Mouse (Mus musculus): ENCODE measurements around the gene Psg16. TPM values are rescaled to one million over a fixed set of nuclear protein-coding genes. Genes with fewer than 3 reads are reported as not detected.
"Not testable (repeated sequence)": the region's sequence is repeated elsewhere in the genome, so short reads cannot be mapped to it uniquely, and the experiment has no call there.

The Psg16 gene
- polyA plus RNA-seq, 1 experiment, result not detected

DNA sequence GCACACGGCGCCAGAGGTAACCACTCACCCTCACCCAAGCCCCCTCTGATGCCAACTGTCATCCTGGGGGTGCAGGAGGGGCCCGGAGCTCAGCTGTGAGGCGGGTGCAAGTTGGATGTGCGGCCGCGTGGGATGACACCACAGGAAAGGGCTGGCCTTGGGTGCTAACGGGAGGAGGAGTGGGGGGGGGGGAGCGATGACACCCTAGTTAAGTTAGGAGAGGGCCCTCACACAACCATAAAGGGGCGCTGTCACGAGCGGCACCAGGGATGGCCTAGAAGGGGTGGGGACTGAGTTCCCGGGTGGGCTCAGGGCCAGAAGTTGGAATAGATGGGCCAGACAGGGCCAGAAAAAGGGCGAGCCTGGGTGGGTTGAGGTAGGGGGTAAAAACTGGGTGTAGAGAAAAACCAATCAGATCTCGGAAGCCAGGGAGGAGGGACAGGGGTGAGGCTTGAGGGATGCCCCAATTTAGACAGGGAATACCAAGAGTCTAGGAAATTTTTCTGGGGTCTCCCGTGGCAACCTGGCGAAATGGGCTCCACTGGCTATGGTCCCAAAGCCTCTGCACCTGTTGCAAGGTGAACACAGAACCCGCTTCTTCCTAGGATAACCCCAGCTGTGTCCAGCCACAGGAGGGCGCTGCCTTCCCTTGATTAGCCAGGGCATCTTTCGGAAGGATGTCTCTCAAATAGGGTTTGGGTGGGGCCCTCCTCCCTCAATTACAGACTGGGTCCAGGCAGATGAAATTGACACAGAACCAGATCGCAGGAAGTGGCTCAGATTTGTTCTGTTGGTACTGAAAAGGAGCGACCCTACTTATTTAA is 12.8 kb upstream of the Psg16 start:
- Histone ChIP-seq H3K36me3 (ENCODE audit: control insufficient read depth, insufficient read depth, low read length) (no peaks in the 10 kb centered on the region), H3K27ac (ENCODE audit: insufficient read depth, low read length) (peak overlapping the region; percentile 52; the same call in 1 of the 2 replicates), H3K4me3 (ENCODE audit: extremely low read depth, insufficient read depth, insufficient read length) (no peak overlapping the region), H3K4me1 (ENCODE audit: control insufficient read depth, insufficient read depth, insufficient read length) (peaks cover 37% of the 10 kb centered on the region), H3K27me3 (ENCODE audit: control insufficient read depth, insufficient read depth, low read length) (no peaks in the 10 kb centered on the region)
- TF ChIP-seq POLR2A (IDR thresholded peaks at IDR 0.05; ENCODE audit: low read depth, low read length) (no peak), CTCF (IDR thresholded peaks at IDR 0.05; ENCODE audit: extremely low read depth, insufficient read depth, insufficient read length, insufficient replicate concordance) (no peak)
- DNase-seq (ENCODE audit: low read depth in 1 of 2, low spot score in 2 of 2), result no peak
- 53% methylated on average over 21 of the region's 22 CpGs for WGBS

- Histone ChIP-seq H3K27ac (ENCODE audit: insufficient read depth, low read length) (no peak within 1 kb of the TSS), H3K36me3 (ENCODE audit: control insufficient read depth, insufficient read depth, low read length) (no peaks in the 10 kb centered on the region), H3K4me1 (ENCODE audit: control insufficient read depth, insufficient read depth, insufficient read length) (peaks cover 31% of the 10 kb centered on the region), H3K27me3 (ENCODE audit: control insufficient read depth, insufficient read depth, low read length) (no peaks in the 10 kb centered on the region), H3K4me3 (ENCODE audit: extremely low read depth, insufficient read depth, insufficient read length) (no peak within 1 kb of the TSS)
- WGBS, result 33% methylated on average over 15 of the region's 15 CpGs
- TF ChIP-seq POLR2A (IDR thresholded peaks at IDR 0.05; ENCODE audit: low read depth, low read length), result no peak
- TF ChIP-seq CTCF (IDR thresholded peaks at IDR 0.05; ENCODE audit: extremely low read depth, insufficient read depth, insufficient read length, insufficient replicate concordance), result no peak
- no peak for DNase-seq (ENCODE audit: low read depth in 1 of 2, low spot score in 2 of 2)
These were observed 11.5 kb upstream of the Psg16 start, which contains the start of gene Hif3a for GRCm38 (mm10) chr7:17062389-17062788. TSS of gene Hif3a (minus strand) at chr7:17062427.

GRCm38 (mm10) chr7:17062845-17063244 is 11.0 kb upstream of the Psg16 start:
- H3K4me1 ChIP-seq (ENCODE audit: control insufficient read depth, insufficient read depth, insufficient read length), result peaks cover 30% of the 10 kb centered on the region
- H3K36me3 ChIP-seq (ENCODE audit: control insufficient read depth, insufficient read depth, low read length), result no peaks in the 10 kb centered on the region
- DNase-seq (ENCODE audit: low read depth in 1 of 2, low spot score in 2 of 2), result peak in 1 of 2 experiments; percentile 18
- H3K4me3 ChIP-seq (ENCODE audit: extremely low read depth, insufficient read depth, insufficient read length), result no peak overlapping the region
- TF ChIP-seq POLR2A (IDR thresholded peaks at IDR 0.05; ENCODE audit: low read depth, low read length) (no peak), CTCF (IDR thresholded peaks at IDR 0.05; ENCODE audit: extremely low read depth, insufficient read depth, insufficient read length, insufficient replicate concordance) (no peak)
- 13% methylated on average over 11 of the region's 11 CpGs for WGBS
- H3K27ac ChIP-seq (ENCODE audit: insufficient read depth, low read length), result no peak overlapping the region
- no peaks in the 10 kb centered on the region for H3K27me3 ChIP-seq (ENCODE audit: control insufficient read depth, insufficient read depth, low read length)

- H3K4me3 ChIP-seq (ENCODE audit: extremely low read depth, insufficient read depth, insufficient read length), result no peak overlapping the region
- no peaks in the 10 kb centered on the region for H3K27me3 ChIP-seq (ENCODE audit: control insufficient read depth, insufficient read depth, low read length)
- peaks cover 7% of the 10 kb centered on the region for H3K4me1 ChIP-seq (ENCODE audit: control insufficient read depth, insufficient read depth, insufficient read length)
- 76% methylated on average over 9 of the region's 9 CpGs for WGBS
- TF ChIP-seq POLR2A (IDR thresholded peaks at IDR 0.05; ENCODE audit: low read depth, low read length) (no peak), CTCF (IDR thresholded peaks at IDR 0.05; ENCODE audit: extremely low read depth, insufficient read depth, insufficient read length, insufficient replicate concordance) (no peak)
- no peaks in the 10 kb centered on the region for H3K36me3 ChIP-seq (ENCODE audit: control insufficient read depth, insufficient read depth, low read length)
- no peak overlapping the region for H3K27ac ChIP-seq (ENCODE audit: insufficient read depth, low read length)
- no peak for DNase-seq (ENCODE audit: low read depth in 1 of 2, low spot score in 2 of 2)
These were observed 8.2 kb upstream of the Psg16 start for GRCm38 (mm10) chr7:17065620-17066019.

DNA sequence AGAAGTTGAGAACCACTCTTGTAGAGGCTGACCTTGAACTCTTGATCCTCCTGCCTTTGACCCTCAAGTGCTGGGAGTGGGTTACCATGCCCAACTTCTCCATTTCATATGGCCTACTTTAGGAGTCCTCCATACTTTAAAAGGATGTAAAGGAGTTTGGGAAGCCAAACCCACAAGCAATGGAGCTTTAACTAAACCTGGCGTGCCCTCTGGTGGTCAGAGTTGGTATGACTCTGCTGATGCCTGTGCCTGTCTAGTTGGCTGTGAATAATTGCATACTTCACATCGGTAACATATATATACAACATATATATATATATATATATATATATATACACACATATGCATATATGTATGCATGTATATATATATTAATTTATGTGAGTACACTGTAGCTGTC is 7.4 kb upstream of the Psg16 start:
- no peak overlapping the region for H3K4me3 ChIP-seq (ENCODE audit: extremely low read depth, insufficient read depth, insufficient read length)
- WGBS, result 0% methylated on average over 2 of the region's 2 CpGs
- H3K4me1 ChIP-seq (ENCODE audit: control insufficient read depth, insufficient read depth, insufficient read length), result peaks cover 5% of the 10 kb centered on the region; the same call in 1 of the 2 replicates
- peak in 1 of 2 experiments; percentile 75 for DNase-seq (ENCODE audit: low read depth in 1 of 2, low spot score in 2 of 2)
- no peaks in the 10 kb centered on the region for H3K36me3 ChIP-seq (ENCODE audit: control insufficient read depth, insufficient read depth, low read length)
- TF ChIP-seq POLR2A (IDR thresholded peaks at IDR 0.05; ENCODE audit: low read depth, low read length) (no peak), CTCF (IDR thresholded peaks at IDR 0.05; ENCODE audit: extremely low read depth, insufficient read depth, insufficient read length, insufficient replicate concordance) (peak; percentile 80; the same call in 1 of the 2 replicates)
- no peaks in the 10 kb centered on the region for H3K27me3 ChIP-seq (ENCODE audit: control insufficient read depth, insufficient read depth, low read length)
- H3K27ac ChIP-seq (ENCODE audit: insufficient read depth, low read length), result no peak overlapping the region

GRCm38 (mm10) chr7:17067000-17067399 is 6.8 kb upstream of the Psg16 start:
- H3K4me1 ChIP-seq (ENCODE audit: control insufficient read depth, insufficient read depth, insufficient read length), result peaks cover 5% of the 10 kb centered on the region; the same call in 1 of the 2 replicates
- DNase-seq (ENCODE audit: low read depth in 1 of 2, low spot score in 2 of 2), result no peak
- H3K27ac ChIP-seq (ENCODE audit: insufficient read depth, low read length), result no peak overlapping the region
- no peaks in the 10 kb centered on the region for H3K27me3 ChIP-seq (ENCODE audit: control insufficient read depth, insufficient read depth, low read length)
- TF ChIP-seq POLR2A (IDR thresholded peaks at IDR 0.05; ENCODE audit: low read depth, low read length) (no peak), CTCF (IDR thresholded peaks at IDR 0.05; ENCODE audit: extremely low read depth, insufficient read depth, insufficient read length, insufficient replicate concordance) (no peak)
- H3K36me3 ChIP-seq (ENCODE audit: control insufficient read depth, insufficient read depth, low read length), result no peaks in the 10 kb centered on the region
- H3K4me3 ChIP-seq (ENCODE audit: extremely low read depth, insufficient read depth, insufficient read length), result no peak overlapping the region

DNA sequence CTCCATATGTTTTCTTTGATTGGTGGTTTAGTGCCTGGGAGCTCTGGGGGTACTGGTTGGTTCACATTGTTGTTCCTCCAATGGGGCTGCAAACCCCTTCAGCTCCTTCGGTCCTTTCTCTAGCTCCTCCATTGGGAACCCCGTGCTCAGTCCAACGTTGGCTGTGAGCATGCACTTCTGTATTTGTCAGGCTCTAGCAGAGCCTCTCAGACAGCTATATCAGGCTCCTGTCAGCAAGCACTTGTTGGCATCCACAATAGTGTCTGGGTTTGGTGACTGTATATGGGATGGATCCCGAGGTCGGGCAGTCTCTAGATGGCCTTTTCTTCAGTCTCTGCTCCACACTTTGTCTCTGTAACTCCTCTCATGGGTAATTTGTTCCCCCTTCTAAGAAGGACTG is 6.2 kb upstream of the Psg16 start:
- 64% methylated on average over 5 of the region's 5 CpGs for WGBS
- H3K27ac ChIP-seq (ENCODE audit: insufficient read depth, low read length); H3K36me3 ChIP-seq (ENCODE audit: control insufficient read depth, insufficient read depth, low read length); H3K4me3 ChIP-seq (ENCODE audit: extremely low read depth, insufficient read depth, insufficient read length); H3K27me3 ChIP-seq (ENCODE audit: control insufficient read depth, insufficient read depth, low read length); H3K4me1 ChIP-seq (ENCODE audit: control insufficient read depth, insufficient read depth, insufficient read length); DNase-seq (ENCODE audit: low read depth in 1 of 2, low spot score in 2 of 2): not testable (repeated sequence)

Measured in spleen, adult 2 months (tissue).